25 mouse cellular contexts compared by ENCODE assay signal in genomic region chr5:119010048-119010447, GRCm38 (mm10).
DNase-seq lines count a peak whose midpoint lies in the region; ATAC-seq lines count a peak whose summit lies in the region.
"Had no signal": no experiment of that assay in that cellular context is flagged by ENCODE, and none has a peak within 500 bp of the region (broad histone marks: within the 10 kb centered on the region; RNA-seq: fewer than 3 reads in every experiment).

No protein-coding gene starts in this region.

- peak; percentile 26 for DNase-seq in embryonic facial prominence, embryonic 14.5 days (ENCODE audit: low spot score)
- no peak for DNase-seq in embryonic facial prominence, embryonic 10.5 days (ENCODE audit: low spot score)
- peak; percentile 34 for DNase-seq in kidney, postnatal 10 days
- no peak for DNase-seq in kidney, adult 9 months
- DNase-seq in lung, postnatal 10 days, result no peak
- peak; percentile 51 for DNase-seq in limb, embryonic 11.5 days (ENCODE audit: low spot score)
- no peak for DNase-seq in layer of hippocampus, adult 9-11 months
- DNase-seq: adrenal gland, adult 8-10 months; adrenal gland, postnatal 36 days; cerebellum, adult 18-20 months; cerebellum, adult 9-10 months; cerebellum, postnatal 14 days; gastrocnemius, postnatal 10 days; gastrocnemius, postnatal 36 days; heart, adult 2 months had no signal

- no peak overlapping the region for H3K9ac ChIP-seq in embryonic facial prominence, embryonic 14.5 days (ENCODE audit: low read depth, low read length)
- H3K9ac ChIP-seq in lung, embryonic 15.5 days, result no peak overlapping the region
- H3K9ac ChIP-seq in limb, embryonic 11.5 days (ENCODE audit: low read length), result no peak overlapping the region
- H3K9ac ChIP-seq: embryonic facial prominence, embryonic 12.5 days; forebrain, embryonic 12.5 days; forebrain, embryonic 15.5 days; heart, embryonic 13.5 days; hindbrain, embryonic 12.5 days; hindbrain, embryonic 15.5 days had no signal

- no peak for ATAC-seq in embryonic facial prominence, embryonic 14.5 days (ENCODE audit: low read depth)
- ATAC-seq in lung, embryonic 15.5 days (ENCODE audit: borderline replicate concordance, extremely low read depth, low FRiP score, low TSS enrichment), result no peak
- no peak for ATAC-seq in limb, embryonic 11.5 days (ENCODE audit: insufficient number of reproducible peaks, low FRiP score, low TSS enrichment, low read depth)
- ATAC-seq: activated CD4-positive, CD25-positive, alpha-beta regulatory T cell, adult 4 months; forebrain, embryonic 15.5 days had no signal

- H3K27ac ChIP-seq in embryonic facial prominence, embryonic 14.5 days (replicated peaks; ENCODE audit: low read depth, low read length), result no peak overlapping the region
- no peak overlapping the region for H3K27ac ChIP-seq in embryonic facial prominence, embryonic 10.5 days (replicated peaks)
- H3K27ac ChIP-seq in lung, embryonic 15.5 days, result 0 out of 2 replicates have a peak overlapping the region, but pooled peaks have one; percentile 20
- H3K27ac ChIP-seq in limb, embryonic 11.5 days (replicated peaks; ENCODE audit: low read depth, low read length), result no peak overlapping the region
- H3K27ac ChIP-seq: embryonic facial prominence, embryonic 12.5 days; forebrain, embryonic 12.5 days; forebrain, embryonic 15.5 days; heart, adult 2 months; heart, embryonic 10.5 days; heart, embryonic 13.5 days; hindbrain, embryonic 12.5 days; hindbrain, embryonic 15.5 days had no signal

- no peaks in the 10 kb centered on the region for H3K36me3 ChIP-seq in embryonic facial prominence, embryonic 14.5 days (ENCODE audit: control insufficient read depth, insufficient read depth, low read length)
- no peaks in the 10 kb centered on the region for H3K36me3 ChIP-seq in embryonic facial prominence, embryonic 10.5 days (replicated peaks)
- H3K36me3 ChIP-seq in lung, embryonic 15.5 days, result no peaks in the 10 kb centered on the region
- no peaks in the 10 kb centered on the region for H3K36me3 ChIP-seq in limb, embryonic 11.5 days (ENCODE audit: control insufficient read depth, insufficient read depth, low read length)
- H3K36me3 ChIP-seq: embryonic facial prominence, embryonic 12.5 days; forebrain, embryonic 12.5 days; forebrain, embryonic 15.5 days; heart, embryonic 10.5 days; heart, embryonic 13.5 days; hindbrain, embryonic 12.5 days; hindbrain, embryonic 15.5 days had no signal

- peaks cover 6% of the 10 kb centered on the region; the same call in 1 of the 2 replicates for H3K27me3 ChIP-seq in embryonic facial prominence, embryonic 14.5 days (replicated peaks; ENCODE audit: control insufficient read depth, insufficient read depth, low read length)
- H3K27me3 ChIP-seq in embryonic facial prominence, embryonic 10.5 days (replicated peaks; ENCODE audit: low read depth, poor library complexity, severe bottlenecking), result peaks cover 78% of the 10 kb centered on the region
- peaks cover 6% of the 10 kb centered on the region; the same call in 1 of the 2 replicates for H3K27me3 ChIP-seq in lung, embryonic 15.5 days
- H3K27me3 ChIP-seq in limb, embryonic 11.5 days (ENCODE audit: control insufficient read depth, insufficient read depth, low read length), result no peaks in the 10 kb centered on the region

- WGBS in embryonic facial prominence, embryonic 14.5 days, result 64% methylated on average over 14 of the region's 14 CpGs
- 70% methylated on average over 14 of the region's 14 CpGs for WGBS in embryonic facial prominence, embryonic 10.5 days
- 55% methylated on average over 14 of the region's 14 CpGs for WGBS in lung, embryonic 15.5 days
- WGBS in limb, embryonic 11.5 days, result 34% methylated on average over 14 of the region's 14 CpGs

- H3K9me3 ChIP-seq in embryonic facial prominence, embryonic 14.5 days (ENCODE audit: control insufficient read depth, low read length), result 0 out of 2 replicates have a peak, but pooled peaks cover 3% of the 10 kb centered on the region
- H3K9me3 ChIP-seq in embryonic facial prominence, embryonic 10.5 days, result no peaks in the 10 kb centered on the region
- H3K9me3 ChIP-seq in lung, embryonic 15.5 days, result peaks cover 3% of the 10 kb centered on the region; the same call in 1 of the 2 replicates
- no peaks in the 10 kb centered on the region for H3K9me3 ChIP-seq in limb, embryonic 11.5 days (ENCODE audit: control insufficient read depth, low read length)
- H3K9me3 ChIP-seq: embryonic facial prominence, embryonic 12.5 days; forebrain, embryonic 15.5 days; heart, embryonic 10.5 days; hindbrain, embryonic 12.5 days had no signal

- H3K4me3 ChIP-seq in embryonic facial prominence, embryonic 14.5 days (ENCODE audit: low read depth, low read length), result no peak overlapping the region
- H3K4me3 ChIP-seq in embryonic facial prominence, embryonic 10.5 days, result no peak overlapping the region
- no peak overlapping the region for H3K4me3 ChIP-seq in lung, embryonic 15.5 days
- no peak overlapping the region for H3K4me3 ChIP-seq in limb, embryonic 11.5 days (ENCODE audit: low read depth, low read length)
- H3K4me3 ChIP-seq: embryonic facial prominence, embryonic 12.5 days; erythroblast, embryonic 14.5 days; forebrain, embryonic 12.5 days; forebrain, embryonic 15.5 days; heart, adult 2 months; heart, embryonic 10.5 days; heart, embryonic 13.5 days; hindbrain, embryonic 12.5 days; hindbrain, embryonic 15.5 days had no signal

- H3K4me1 ChIP-seq in embryonic facial prominence, embryonic 14.5 days (ENCODE audit: control insufficient read depth, insufficient read depth, low read length), result peaks cover 10% of the 10 kb centered on the region; the same call in 1 of the 2 replicates
- peaks cover 35% of the 10 kb centered on the region for H3K4me1 ChIP-seq in embryonic facial prominence, embryonic 10.5 days
- H3K4me1 ChIP-seq in lung, embryonic 15.5 days, result peaks cover 9% of the 10 kb centered on the region
- peaks cover 8% of the 10 kb centered on the region for H3K4me1 ChIP-seq in limb, embryonic 11.5 days (ENCODE audit: control insufficient read depth, insufficient read depth, low read length)

- H3K4me2 ChIP-seq in embryonic facial prominence, embryonic 14.5 days (ENCODE audit: low read depth, low read length), result no peak overlapping the region
- no peak overlapping the region for H3K4me2 ChIP-seq in lung, embryonic 15.5 days
- H3K4me2 ChIP-seq in limb, embryonic 11.5 days (ENCODE audit: low read depth, severe bottlenecking), result no peak overlapping the region
- H3K4me2 ChIP-seq: embryonic facial prominence, embryonic 12.5 days; forebrain, embryonic 12.5 days; forebrain, embryonic 15.5 days; heart, embryonic 13.5 days; hindbrain, embryonic 12.5 days; hindbrain, embryonic 15.5 days had no signal

Comparison
In these comparisons a context has a peak if more than half of its experiments do, and no peak if none do; other contexts are left out.
1. DNase-seq: peak in embryonic facial prominence, embryonic 14.5 days (single experiment), kidney, postnatal 10 days (single experiment) and limb, embryonic 11.5 days (single experiment); none in embryonic facial prominence, embryonic 10.5 days (single experiment), kidney, adult 9 months (single experiment), lung, postnatal 10 days (single experiment) and layer of hippocampus, adult 9-11 months (single experiment).